Mouse (Mus musculus) CH12.LX (cell line): ENCODE results near the gene Lipn. TPM values are rescaled to one million over a fixed set of nuclear protein-coding genes. Genes with fewer than 3 reads are reported as not detected.

ENCODE experiments used
- polyA plus RNA-seq: library from polyadenylated mRNA; unstranded; fragments of >175 nt; gene quantifications from 2 replicates; pipeline ENCODE4 v1.2.1, GENCODE M21; 2012; ENCODE audit warnings: low read depth; ENCODE audit not compliant: insufficient read length
- total RNA-seq, 2 experiments: library from RNA; depleted of rRNA; stranded (reverse); fragments of 300-350 nt in 1 of 2; fragments of >200 nt in 1 of 2; gene quantifications; 2 replicates each; pipeline ENCODE4 v1.2.3; 2012 to 2014

The Lipn gene
- total and polyA plus RNA-seq, 3 experiments, result not detected

Other genes starting within 250 kb of the Lipn start
- gene Lipf, start 106.2 kb upstream of the Lipn start, total RNA-seq (2012; rRNA removed), result not detected in 2 replicates
- gene Lipf, start 106.2 kb upstream of the Lipn start, total RNA-seq (2014; rRNA removed), result not detected in 2 replicates
- not detected in 2 replicates for gene Lipf, start 106.2 kb upstream of the Lipn start, polyA plus RNA-seq
- gene Lipk, start 59.1 kb upstream of the Lipn start, total RNA-seq (2012; rRNA removed), result not detected in 2 replicates
- gene Lipk, start 59.1 kb upstream of the Lipn start, total RNA-seq (2014; rRNA removed), result not detected in 2 replicates
- not detected in 2 replicates for gene Lipk, start 59.1 kb upstream of the Lipn start, polyA plus RNA-seq
- not detected in 2 replicates for gene Lipm, start 33.6 kb downstream of the Lipn start, total RNA-seq (2012; rRNA removed)
- not detected in 2 replicates for gene Lipm, start 33.6 kb downstream of the Lipn start, total RNA-seq (2014; rRNA removed)
- gene Lipm, start 33.6 kb downstream of the Lipn start, polyA plus RNA-seq, result not detected in 2 replicates
- gene Ankrd22, start 98.7 kb downstream of the Lipn start, total RNA-seq (2012; rRNA removed), result not detected in 2 replicates
- gene Ankrd22, start 98.7 kb downstream of the Lipn start, total RNA-seq (2014; rRNA removed), result not detected in 2 replicates
- not detected in 2 replicates for gene Ankrd22, start 98.7 kb downstream of the Lipn start, polyA plus RNA-seq
- gene Stambpl1, start 124.9 kb downstream of the Lipn start, total RNA-seq (2012; rRNA removed), result 24.8 and 29.7 TPM in 2 replicates
- 48.2 and 54.9 TPM in 2 replicates for gene Stambpl1, start 124.9 kb downstream of the Lipn start, total RNA-seq (2014; rRNA removed)
- 37.9 and 40.6 TPM in 2 replicates for gene Stambpl1, start 124.9 kb downstream of the Lipn start, polyA plus RNA-seq
- gene Acta2, start 188.2 kb downstream of the Lipn start, total RNA-seq (2012; rRNA removed), result not detected in 2 replicates
- 0.13 TPM in 1 of 2 replicates, not detected in the other for gene Acta2, start 188.2 kb downstream of the Lipn start, total RNA-seq (2014; rRNA removed)
- 0.31 and 0.52 TPM in 2 replicates for gene Acta2, start 188.2 kb downstream of the Lipn start, polyA plus RNA-seq
- gene Fas, start 223.3 kb downstream of the Lipn start, total RNA-seq (2012; rRNA removed), result 22.4 and 38.3 TPM in 2 replicates
- gene Fas, start 223.3 kb downstream of the Lipn start, total RNA-seq (2014; rRNA removed), result 54.1 and 60.8 TPM in 2 replicates
- gene Fas, start 223.3 kb downstream of the Lipn start, polyA plus RNA-seq, result 20.8 and 24.3 TPM in 2 replicates